Mouse (Mus musculus) mesoderm, embryonic 11.5 days (tissue): ENCODE measurements around the gene Eya2.

Source experiments
- DNase-seq: peaks from one replicate; pipeline ENCODE4 v3.0.0-alpha.2; 2012; ENCODE audit warnings: low read depth, low spot score

Eya2 gene

GRCm38 (mm10) chr2:165716688-165717087, 121.9 kb downstream of the Eya2 start:
- no peak for DNase-seq

GRCm38 (mm10) chr2:165717182-165718176, 122.6 kb downstream of the Eya2 start:
- no peak for DNase-seq

GRCm38 (mm10) chr2:165719382-165719781, 124.5 kb downstream of the Eya2 start:
- no peak for DNase-seq

GRCm38 (mm10) chr2:165721941-165722340, 127.1 kb downstream of the Eya2 start:
- DNase-seq: no peak

GRCm38 (mm10) chr2:165732552-165733238, 137.9 kb downstream of the Eya2 start:
- DNase-seq: peak; percentile 55

GRCm38 (mm10) chr2:165733701-165734100, 138.9 kb downstream of the Eya2 start:
- no peak for DNase-seq

GRCm38 (mm10) chr2:165736297-165736696, 141.5 kb downstream of the Eya2 start:
- DNase-seq: no peak

GRCm38 (mm10) chr2:165740381-165740780, 145.5 kb downstream of the Eya2 start:
- DNase-seq: no peak

GRCm38 (mm10) chr2:165740982-165741381, 146.2 kb downstream of the Eya2 start:
- DNase-seq: peak; percentile 48

- DNase-seq: no peak
Measured at GRCm38 (mm10) chr2:165741526-165742050, 146.8 kb downstream of the Eya2 start.

GRCm38 (mm10) chr2:165742210-165742786, 147.5 kb downstream of the Eya2 start:
- no peak for DNase-seq

GRCm38 (mm10) chr2:165745306-165746098, 150.7 kb downstream of the Eya2 start:
- no peak for DNase-seq

GRCm38 (mm10) chr2:165747975-165748374, 153.1 kb downstream of the Eya2 start:
- no peak for DNase-seq

GRCm38 (mm10) chr2:165748426-165748825, 153.6 kb downstream of the Eya2 start:
- DNase-seq: no peak

- DNase-seq: peak; percentile 44
Measured at GRCm38 (mm10) chr2:165751068-165751467, 156.2 kb downstream of the Eya2 start.

- DNase-seq: no peak
Measured at GRCm38 (mm10) chr2:165752704-165753103, 157.9 kb downstream of the Eya2 start.

GRCm38 (mm10) chr2:165757799-165758198, 163.0 kb downstream of the Eya2 start:
- peak; percentile 49 for DNase-seq

- peak; percentile 72 for DNase-seq
Measured at GRCm38 (mm10) chr2:165758534-165758933, 163.7 kb downstream of the Eya2 start.

- peak; percentile 73 for DNase-seq
Measured at GRCm38 (mm10) chr2:165759421-165759985, 164.7 kb downstream of the Eya2 start.

- DNase-seq: no peak
Measured at GRCm38 (mm10) chr2:165768805-165769358, 174.1 kb downstream of the Eya2 start.
